Mouse (Mus musculus): ENCODE data around the gene Gigyf2. TPM values are rescaled to one million over a fixed set of nuclear protein-coding genes. Genes with fewer than 3 reads are reported as not detected.
"Not testable (repeated sequence)": the region's sequence is repeated elsewhere in the genome, so short reads cannot be mapped to it uniquely, and the experiment has no call there.

Gene Gigyf2
- total and polyA plus RNA-seq, 3 experiments: 26.7 to 139 (median 93.3) TPM

DNA sequence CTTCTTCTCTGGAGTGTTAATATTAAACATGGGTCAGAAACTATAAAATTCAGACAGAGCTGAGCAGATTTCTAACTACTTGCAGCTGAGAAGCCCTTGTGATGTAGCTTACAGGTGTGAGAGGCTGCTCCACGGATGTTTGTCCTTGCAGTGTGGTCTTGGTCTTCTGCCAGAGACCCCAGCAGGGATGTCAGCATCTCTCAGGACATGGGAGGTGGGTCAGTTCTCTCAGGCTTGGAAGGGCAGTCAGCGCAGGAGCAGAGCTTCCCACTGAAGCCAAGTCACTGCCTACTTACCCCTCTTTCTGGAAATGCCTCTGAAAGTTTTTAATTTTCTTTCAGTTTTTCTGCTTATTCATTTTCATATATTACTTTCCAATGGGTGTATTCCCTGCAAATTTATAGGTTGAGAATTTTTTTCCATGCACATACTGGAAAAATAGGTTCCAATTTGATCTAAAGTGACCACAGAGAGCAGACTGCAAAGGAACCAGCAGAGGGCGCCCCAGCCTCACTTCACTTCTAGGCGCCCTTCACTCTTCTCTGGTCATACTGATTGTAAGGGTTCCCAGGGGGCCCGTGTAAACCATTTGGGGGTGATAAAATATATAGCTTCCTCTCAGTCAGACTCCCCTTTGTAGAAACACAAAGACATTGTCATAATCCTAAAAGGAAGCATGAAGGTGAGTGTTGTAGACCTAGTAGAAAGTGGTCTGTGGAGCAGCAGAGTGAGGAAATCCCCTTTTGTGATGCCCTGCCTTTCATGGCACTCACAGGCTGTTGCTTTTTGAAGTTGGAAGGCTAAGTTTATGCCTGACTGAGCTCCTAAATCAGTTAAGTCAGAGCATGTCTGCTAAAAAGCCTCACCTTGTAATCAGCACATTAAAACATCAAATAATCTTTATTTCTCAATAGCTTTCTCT is 120.6 kb downstream of the Gigyf2 start:
- H3K4me3 ChIP-seq (ENCODE audit: low read depth, low read length): no peak overlapping the region
- H3K27me3 ChIP-seq (ENCODE audit: insufficient read depth, low read length): no peaks in the 10 kb centered on the region
- peak; percentile 8; the same call in 1 of the 2 replicates for ATAC-seq (ENCODE audit: extremely low read depth, insufficient number of reproducible peaks, low FRiP score, poor library complexity, severe bottlenecking)
- peaks cover 82% of the 10 kb centered on the region for H3K36me3 ChIP-seq (replicated peaks)
- no peaks in the 10 kb centered on the region for H3K9me3 ChIP-seq (replicated peaks)
- DNase-seq (ENCODE audit: low spot score): peak; percentile 58
- TF ChIP-seq TAL1 (conservative IDR thresholded peaks at IDR 0.05; ENCODE audit: low read depth, low read length) (no peak), GATA2 (IDR thresholded peaks at IDR 0.05; ENCODE audit: borderline replicate concordance, low read depth, low read length) (no peak), CTCF (IDR thresholded peaks at IDR 0.05; ENCODE audit: low read depth, low read length) (peak; percentile 71), POLR2AphosphoS5 (IDR thresholded peaks at IDR 0.05; ENCODE audit: insufficient replicate concordance, low read depth, low read length) (no peak), GATA1 (IDR thresholded peaks at IDR 0.05; ENCODE audit: borderline replicate concordance, low read length) (no peak)
- H3K4me1 ChIP-seq (ENCODE audit: insufficient read depth, low read depth, low read length): no peaks in the 10 kb centered on the region

GRCm38 (mm10) chr1:87449432-87449831 is 122.6 kb downstream of the Gigyf2 start:
- Histone ChIP-seq H3K27me3 (ENCODE audit: insufficient read depth, low read length) (no peaks in the 10 kb centered on the region), H3K9me3 (replicated peaks) (no peaks in the 10 kb centered on the region), H3K36me3 (replicated peaks) (peaks cover 67% of the 10 kb centered on the region), H3K4me1 (ENCODE audit: insufficient read depth, low read depth, low read length) (no peaks in the 10 kb centered on the region), H3K4me3 (ENCODE audit: low read depth, low read length) (no peak overlapping the region)
- ATAC-seq (ENCODE audit: extremely low read depth, insufficient number of reproducible peaks, low FRiP score, poor library complexity, severe bottlenecking): no peak
- no peak for DNase-seq (ENCODE audit: low spot score)
- TF ChIP-seq CTCF (IDR thresholded peaks at IDR 0.05; ENCODE audit: low read depth, low read length) (no peak), GATA1 (IDR thresholded peaks at IDR 0.05; ENCODE audit: borderline replicate concordance, low read length) (no peak), GATA2 (IDR thresholded peaks at IDR 0.05; ENCODE audit: borderline replicate concordance, low read depth, low read length) (no peak), POLR2AphosphoS5 (IDR thresholded peaks at IDR 0.05; ENCODE audit: insufficient replicate concordance, low read depth, low read length) (no peak), TAL1 (conservative IDR thresholded peaks at IDR 0.05; ENCODE audit: low read depth, low read length) (no peak)

DNA sequence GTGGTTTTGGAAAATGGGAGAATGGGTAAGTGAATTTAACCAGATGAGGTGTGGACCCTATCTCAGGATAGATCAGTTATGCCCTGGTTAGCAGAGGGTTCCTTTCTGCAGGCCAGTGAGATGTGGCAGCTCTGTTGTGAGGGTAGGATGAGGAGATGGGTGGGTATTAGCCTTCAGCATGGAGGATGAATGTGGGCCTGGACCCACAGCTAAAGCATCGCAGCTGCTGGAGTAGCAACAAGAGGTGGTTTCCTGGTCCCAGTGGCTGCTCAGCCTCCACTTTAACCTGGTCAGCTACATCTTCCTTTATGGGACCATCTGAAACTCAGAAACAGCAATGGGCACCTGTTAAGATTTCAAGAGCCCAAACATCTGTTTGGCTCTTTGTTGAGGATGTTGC is 129.6 kb downstream of the Gigyf2 start:
- peaks cover 8% of the 10 kb centered on the region for H3K36me3 ChIP-seq (replicated peaks)
- no peaks in the 10 kb centered on the region for H3K27me3 ChIP-seq (ENCODE audit: insufficient read depth, low read length)
- no peak overlapping the region for H3K4me3 ChIP-seq (ENCODE audit: low read depth, low read length)
- no peak for TF ChIP-seq TAL1 (conservative IDR thresholded peaks at IDR 0.05; ENCODE audit: low read depth, low read length)
- no peak for TF ChIP-seq GATA2 (IDR thresholded peaks at IDR 0.05; ENCODE audit: borderline replicate concordance, low read depth, low read length)
- TF ChIP-seq POLR2AphosphoS5 (IDR thresholded peaks at IDR 0.05; ENCODE audit: insufficient replicate concordance, low read depth, low read length): no peak
- TF ChIP-seq CTCF (IDR thresholded peaks at IDR 0.05; ENCODE audit: low read depth, low read length): no peak
- no peak for TF ChIP-seq GATA1 (IDR thresholded peaks at IDR 0.05; ENCODE audit: borderline replicate concordance, low read length)
- no peaks in the 10 kb centered on the region for H3K9me3 ChIP-seq (replicated peaks)
- DNase-seq (ENCODE audit: low spot score): no peak
- ATAC-seq (ENCODE audit: extremely low read depth, insufficient number of reproducible peaks, low FRiP score, poor library complexity, severe bottlenecking): no peak
- no peaks in the 10 kb centered on the region for H3K4me1 ChIP-seq (ENCODE audit: insufficient read depth, low read depth, low read length)

- Histone ChIP-seq H3K4me1 (ENCODE audit: insufficient read depth, low read depth, low read length) (no peaks in the 10 kb centered on the region), H3K9me3 (replicated peaks) (no peaks in the 10 kb centered on the region), H3K36me3 (replicated peaks) (no peaks in the 10 kb centered on the region), H3K27me3 (ENCODE audit: insufficient read depth, low read length) (no peaks in the 10 kb centered on the region), H3K4me3 (ENCODE audit: low read depth, low read length) (no peak overlapping the region)
- TF ChIP-seq GATA2 (IDR thresholded peaks at IDR 0.05; ENCODE audit: borderline replicate concordance, low read depth, low read length): no peak
- ATAC-seq (ENCODE audit: extremely low read depth, insufficient number of reproducible peaks, low FRiP score, poor library complexity, severe bottlenecking) (no peak), DNase-seq (ENCODE audit: low spot score) (no peak)
These were observed 131.2 kb downstream of the Gigyf2 start for GRCm38 (mm10) chr1:87458045-87458444.

GRCm38 (mm10) chr1:87459856-87460255 is 133.1 kb downstream of the Gigyf2 start:
- not testable (repeated sequence) for H3K36me3 ChIP-seq (replicated peaks); H3K4me1 ChIP-seq (ENCODE audit: insufficient read depth, low read depth, low read length); H3K4me3 ChIP-seq (ENCODE audit: low read depth, low read length); H3K9me3 ChIP-seq (replicated peaks); DNase-seq (ENCODE audit: low spot score); ATAC-seq (ENCODE audit: extremely low read depth, insufficient number of reproducible peaks, low FRiP score, poor library complexity, severe bottlenecking); H3K27me3 ChIP-seq (ENCODE audit: insufficient read depth, low read length)

- H3K4me1 ChIP-seq (ENCODE audit: insufficient read depth, low read depth, low read length): no peaks in the 10 kb centered on the region
- no peak for DNase-seq (ENCODE audit: low spot score)
- no peaks in the 10 kb centered on the region for H3K9me3 ChIP-seq (replicated peaks)
- no peak overlapping the region for H3K4me3 ChIP-seq (ENCODE audit: low read depth, low read length)
- ATAC-seq (ENCODE audit: extremely low read depth, insufficient number of reproducible peaks, low FRiP score, poor library complexity, severe bottlenecking): no peak
- TF ChIP-seq CTCF (IDR thresholded peaks at IDR 0.05; ENCODE audit: low read depth, low read length): no peak
- no peaks in the 10 kb centered on the region for H3K36me3 ChIP-seq (replicated peaks)
- H3K27me3 ChIP-seq (ENCODE audit: insufficient read depth, low read length): peaks cover 33% of the 10 kb centered on the region; the same call in 1 of the 2 replicates
These were observed 140.7 kb downstream of the Gigyf2 start for GRCm38 (mm10) chr1:87467469-87467868.

GRCm38 (mm10) chr1:87468321-87468720 is 141.5 kb downstream of the Gigyf2 start:
- no peak overlapping the region for H3K4me3 ChIP-seq (ENCODE audit: low read depth, low read length)
- TF ChIP-seq POLR2AphosphoS5 (IDR thresholded peaks at IDR 0.05; ENCODE audit: insufficient replicate concordance, low read depth, low read length): no peak
- no peak for TF ChIP-seq GATA2 (IDR thresholded peaks at IDR 0.05; ENCODE audit: borderline replicate concordance, low read depth, low read length)
- no peak for TF ChIP-seq CTCF (IDR thresholded peaks at IDR 0.05; ENCODE audit: low read depth, low read length)
- no peak for TF ChIP-seq GATA1 (IDR thresholded peaks at IDR 0.05; ENCODE audit: borderline replicate concordance, low read length)
- TF ChIP-seq TAL1 (conservative IDR thresholded peaks at IDR 0.05; ENCODE audit: low read depth, low read length): no peak
- no peaks in the 10 kb centered on the region for H3K4me1 ChIP-seq (ENCODE audit: insufficient read depth, low read depth, low read length)
- H3K27me3 ChIP-seq (ENCODE audit: insufficient read depth, low read length): peaks cover 38% of the 10 kb centered on the region; the same call in 1 of the 2 replicates
- H3K9me3 ChIP-seq (replicated peaks): no peaks in the 10 kb centered on the region
- H3K36me3 ChIP-seq (replicated peaks): no peaks in the 10 kb centered on the region
- DNase-seq (ENCODE audit: low spot score) (no peak), ATAC-seq (ENCODE audit: extremely low read depth, insufficient number of reproducible peaks, low FRiP score, poor library complexity, severe bottlenecking) (no peak)

- H3K4me3 ChIP-seq (ENCODE audit: low read depth, low read length); H3K36me3 ChIP-seq (replicated peaks); H3K4me1 ChIP-seq (ENCODE audit: insufficient read depth, low read depth, low read length); H3K9me3 ChIP-seq (replicated peaks); DNase-seq (ENCODE audit: low spot score); ATAC-seq (ENCODE audit: extremely low read depth, insufficient number of reproducible peaks, low FRiP score, poor library complexity, severe bottlenecking): not testable (repeated sequence)
- H3K27me3 ChIP-seq (ENCODE audit: insufficient read depth, low read length): peaks cover 47% of the 10 kb centered on the region
These were observed 143.2 kb downstream of the Gigyf2 start, which contains the start of gene Snorc for GRCm38 (mm10) chr1:87469971-87470370. Gene Snorc (plus strand): TSS chr1:87470271.
